28 mouse cellular contexts compared by ENCODE assay signal in genomic region chr19:55757403-55757802, GRCm38 (mm10). TPM values are rescaled to one million over a fixed set of nuclear protein-coding genes. Genes with fewer than 3 reads are reported as not detected.
DNase-seq lines count a peak whose midpoint lies in the region; ATAC-seq and TF ChIP-seq lines count a peak whose summit lies in the region.
"Had no signal": no experiment of that assay in that cellular context is flagged by ENCODE, and none has a peak within 500 bp of the region (broad histone marks: within the 10 kb centered on the region; RNA-seq: fewer than 3 reads in every experiment).

No protein-coding gene starts in this region.

- ATAC-seq in heart, embryonic 14.5 days (ENCODE audit: insufficient number of reproducible peaks, insufficient read depth, low FRiP score, low read depth), result no peak
- ATAC-seq in limb, embryonic 13.5 days (ENCODE audit: low FRiP score, low read depth), result no peak
- ATAC-seq: forebrain, embryonic 16.5 days had no signal

- H3K4me1 ChIP-seq in heart, embryonic 14.5 days (ENCODE audit: control insufficient read depth in 2 of 2, insufficient read depth in 2 of 2, low read length in 2 of 2), result peaks cover 32 to 61% of the 10 kb centered on the region in 2 experiments
- H3K4me1 ChIP-seq in limb, embryonic 13.5 days, result peaks cover 70% of the 10 kb centered on the region

- H3K4me2 ChIP-seq in heart, embryonic 14.5 days (ENCODE audit: low read length), result peak overlapping the region; percentile 52
- H3K4me2 ChIP-seq in limb, embryonic 13.5 days (replicated peaks), result no peak overlapping the region
- H3K4me2 ChIP-seq: liver, embryonic 11.5 days; neural tube, embryonic 15.5 days; stomach, embryonic 15.5 days had no signal

- 45% methylated on average over 6 of the region's 6 CpGs for WGBS in heart, embryonic 14.5 days
- WGBS in limb, embryonic 13.5 days, result 75% methylated on average over 6 of the region's 6 CpGs

- H3K27ac ChIP-seq in gastrocnemius, adult 2 months, result peak overlapping the region; percentile 94
- peak overlapping the region; percentile 58 to 82 for H3K27ac ChIP-seq in heart, embryonic 14.5 days (replicated peaks in 1 of 2; ENCODE audit: control insufficient read depth in 1 of 2, insufficient read depth in 1 of 2, low read depth in 2 of 2, low read length in 2 of 2)
- H3K27ac ChIP-seq in layer of hippocampus, adult 2 months, result peak overlapping the region; percentile 4; the same call in 1 of the 2 replicates
- H3K27ac ChIP-seq in limb, embryonic 13.5 days, result peak overlapping the region; percentile 39; the same call in 1 of the 2 replicates
- H3K27ac ChIP-seq: midbrain, embryonic 10.5 days; neural tube, embryonic 15.5 days had no signal

- no peaks in the 10 kb centered on the region for H3K9me3 ChIP-seq in heart, embryonic 14.5 days (ENCODE audit: control insufficient read depth, low read length)
- peaks cover 4% of the 10 kb centered on the region; the same call in 1 of the 2 replicates for H3K9me3 ChIP-seq in limb, embryonic 13.5 days
- H3K9me3 ChIP-seq: forebrain, embryonic 10.5 days; midbrain, embryonic 10.5 days; neural tube, embryonic 15.5 days; stomach, embryonic 15.5 days had no signal

- peak; percentile 53 for DNase-seq in gastrocnemius, adult 2 months
- no peak for DNase-seq in gastrocnemius, postnatal 10 days
- DNase-seq in heart, adult 9 months (ENCODE audit: low spot score in 2 of 2), result no peak
- no peak for DNase-seq in layer of hippocampus, adult 2 months (ENCODE audit: low spot score in 2 of 2)
- no peak for DNase-seq in layer of hippocampus, adult 18-20 months (ENCODE audit: low spot score in 2 of 2)
- no peak for DNase-seq in left cerebral cortex, postnatal 36 days (ENCODE audit: low spot score in 2 of 2)
- DNase-seq: adrenal gland, postnatal 14 days; cerebellum, adult 2 months; cerebellum, postnatal 25 days; embryo, embryonic 11 days; gastrocnemius, postnatal 25 days; kidney, adult 2 months; kidney, postnatal 10 days; layer of hippocampus, postnatal 36 days; lung, adult 18-20 months; lung, postnatal 10 days; right cerebral cortex, adult 18-20 months; right cerebral cortex, postnatal 4 days; thymus, adult 18-20 months; thymus, postnatal 36 days had no signal

- no peaks in the 10 kb centered on the region for H3K27me3 ChIP-seq in heart, embryonic 14.5 days (ENCODE audit: control insufficient read depth, insufficient read depth, low read length)
- no peaks in the 10 kb centered on the region for H3K27me3 ChIP-seq in limb, embryonic 13.5 days
- H3K27me3 ChIP-seq: stomach, embryonic 15.5 days had no signal

- intact Hi-C loops in gastrocnemius, adult 2 months (cut with DNase I), result no loop called here
- intact Hi-C loops in left cerebral cortex, postnatal 36 days (cut with DNase I), result no loop called here

- H3K9ac ChIP-seq in heart, embryonic 14.5 days (ENCODE audit: low read length), result peak overlapping the region; percentile 66
- no peak overlapping the region for H3K9ac ChIP-seq in limb, embryonic 13.5 days
- H3K9ac ChIP-seq: neural tube, embryonic 15.5 days; stomach, embryonic 15.5 days had no signal

- H3K4me3 ChIP-seq in gastrocnemius, adult 2 months, result peak overlapping the region; percentile 54
- no peak overlapping the region for H3K4me3 ChIP-seq in heart, embryonic 14.5 days (ENCODE audit: control insufficient read depth in 1 of 2, insufficient read depth in 1 of 2, low read depth in 1 of 2, low read length in 2 of 2)
- H3K4me3 ChIP-seq in layer of hippocampus, adult 2 months, result no peak overlapping the region
- no peak overlapping the region for H3K4me3 ChIP-seq in limb, embryonic 13.5 days
- H3K4me3 ChIP-seq: forebrain, embryonic 10.5 days; midbrain, embryonic 10.5 days; neural tube, embryonic 15.5 days; stomach, embryonic 15.5 days had no signal

- H3K36me3 ChIP-seq in heart, embryonic 14.5 days (ENCODE audit: control insufficient read depth, insufficient read depth, low read length), result peaks cover 13% of the 10 kb centered on the region
- peaks cover 55% of the 10 kb centered on the region for H3K36me3 ChIP-seq in limb, embryonic 13.5 days
- H3K36me3 ChIP-seq: neural tube, embryonic 15.5 days had no signal

- peak; percentile 5; the same call in 1 of the 2 replicates for TF ChIP-seq CTCF in gastrocnemius, adult 2 months (IDR thresholded peaks at IDR 0.05)
- no peak for TF ChIP-seq CTCF in layer of hippocampus, adult 2 months (conservative IDR thresholded peaks at IDR 0.05)

RNA-seq across cellular contexts. Expression of gene Tcf7l2, which starts 15.8 kb away (rescaled TPM):
- total RNA-seq in gastrocnemius, adult 2 months (2021), result 10 to 100 TPM; 10.3 to 11.0 TPM
- 10 to 100 TPM; 18.2 to 27.3 TPM for total RNA-seq in gastrocnemius, postnatal 10 days (2021)
- 56.7 and 58.0 TPM in 2 replicates for polyA plus RNA-seq in heart, embryonic 14.5 days (2014; fragmentation: Nextera tagmentation; extraction: Ambion mirVana)
- total RNA-seq in layer of hippocampus, adult 2 months (2021), result 10 to 100 TPM in 1 of 2 experiments, 1 to 10 TPM in 1; 9.9 to 11.3 TPM
- total RNA-seq in layer of hippocampus, adult 18-20 months (2021), result 10 to 100 TPM; 10.5 to 13.1 TPM
- polyA plus RNA-seq in limb, embryonic 13.5 days (2015; fragmentation: Nextera tagmentation; extraction: Ambion mirVana), result 180 and 190 TPM in 2 replicates
- total RNA-seq in left cerebral cortex, postnatal 36 days (2021), result 10 to 100 TPM in 1 of 2 experiments, 1 to 10 TPM in 1; 8.5 to 10.6 TPM

Comparison
In these comparisons a context has a peak if more than half of its experiments do, and no peak if none do; other contexts are left out.
1. H3K27ac ChIP-seq: peak in every context shown above with its lines; median percentile 94 in gastrocnemius, adult 2 months; 70 in heart, embryonic 14.5 days; 39 in limb, embryonic 13.5 days; 4 in layer of hippocampus, adult 2 months.